Mouse (Mus musculus): ENCODE measurements around the gene Snrpd3.

GRCm38 (mm10) chr10:75552701-75553450, 35.5 kb downstream of the Snrpd3 start:
- TF ChIP-seq CTCF (IDR thresholded peaks at IDR 0.05; ENCODE audit: control insufficient read depth, insufficient read depth, insufficient replicate concordance, low read depth, low read length) (no peak), POLR2A (IDR thresholded peaks at IDR 0.05; ENCODE audit: control insufficient read depth, low read depth, low read length) (no peak)

Data from testis, adult 2 months (tissue).